Mouse (Mus musculus) liver, adult (tissue): ENCODE measurements at regions not wholly inside any gene's neighbourhood (a gene's known extent, or its start where the extent isn't known, plus 50 kb on each side); places are given as distances from the start of the nearest gene placed in this dataset.

Experiments used
- GATA4 ChIP-seq: IDR thresholded peaks from 2 replicates; pipeline ENCODE4 v1.6.1; 2014; ENCODE audit warnings: mild to moderate bottlenecking, low read length; ENCODE audit not compliant: insufficient replicate concordance

GRCm38 (mm10) chr7:73238486-73238885, 136.8 kb upstream of the Rgma start:
- TF ChIP-seq GATA4, result no peak

GRCm38 (mm10) chr7:73243591-73244355, 131.5 kb upstream of the Rgma start:
- no peak for TF ChIP-seq GATA4

- no peak for TF ChIP-seq GATA4
Observed at GRCm38 (mm10) chr7:73245431-73245830, 129.9 kb upstream of the Rgma start.

- TF ChIP-seq GATA4, result no peak
Observed at GRCm38 (mm10) chr7:73250593-73250992, 124.7 kb upstream of the Rgma start.

- TF ChIP-seq GATA4, result no peak
Observed at GRCm38 (mm10) chr7:73251187-73251740, 124.0 kb upstream of the Rgma start.

- TF ChIP-seq GATA4, result no peak
Observed at GRCm38 (mm10) chr7:73260140-73260539, 115.2 kb upstream of the Rgma start.

- no peak for TF ChIP-seq GATA4
Observed at GRCm38 (mm10) chr7:73261750-73262149, 113.6 kb upstream of the Rgma start.

- no peak for TF ChIP-seq GATA4
Observed at GRCm38 (mm10) chr7:73262526-73262925, 112.8 kb upstream of the Rgma start.

GRCm38 (mm10) chr7:73269626-73270025, 105.7 kb upstream of the Rgma start:
- no peak for TF ChIP-seq GATA4

- no peak for TF ChIP-seq GATA4
Observed at GRCm38 (mm10) chr7:73272787-73273186, 102.5 kb upstream of the Rgma start.

GRCm38 (mm10) chr7:73275814-73276271, 99.5 kb upstream of the Rgma start:
- TF ChIP-seq GATA4, result no peak

GRCm38 (mm10) chr7:73278616-73279015, 96.7 kb upstream of the Rgma start:
- TF ChIP-seq GATA4, result no peak

GRCm38 (mm10) chr7:73279936-73280445, 95.3 kb upstream of the Rgma start:
- TF ChIP-seq GATA4, result no peak

- TF ChIP-seq GATA4, result no peak
Observed at GRCm38 (mm10) chr7:73286244-73286643, 89.1 kb upstream of the Rgma start.

- TF ChIP-seq GATA4, result no peak
Observed at GRCm38 (mm10) chr7:73293337-73293736, 82.0 kb upstream of the Rgma start.

GRCm38 (mm10) chr7:73294399-73294798, 80.9 kb upstream of the Rgma start:
- TF ChIP-seq GATA4, result no peak
